ENCODE assay signal across 10 mouse cellular contexts in the genomic region with DNA sequence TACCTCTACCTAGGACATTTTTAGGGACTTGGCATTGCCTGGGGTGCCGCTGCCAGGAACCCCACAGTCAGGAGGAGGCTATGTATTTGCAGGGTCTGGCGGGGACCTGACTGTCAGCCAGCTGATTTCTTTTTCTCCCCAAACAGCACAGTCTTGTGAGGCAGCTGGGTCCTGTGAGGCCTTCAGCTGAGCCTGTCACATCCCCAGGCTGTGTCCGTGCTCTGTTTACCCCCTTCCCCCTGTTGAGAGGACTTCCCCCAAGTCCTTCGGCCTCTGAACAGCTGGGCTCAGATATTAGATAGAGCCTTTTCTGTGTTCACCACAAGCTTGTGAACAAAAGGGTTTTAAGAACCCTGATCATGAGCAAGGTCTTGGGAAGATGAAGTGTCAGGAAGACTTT. TPM values are rescaled to one million over a fixed set of nuclear protein-coding genes. Genes with fewer than 3 reads are reported as not detected.
A peak's percentile ranks its signal among the peaks of the same experiment; 100 is the strongest.
DNase-seq lines count a peak whose midpoint lies in the region; ATAC-seq and TF ChIP-seq lines count a peak whose summit lies in the region.
"Had no signal": no experiment of that assay in that cellular context is flagged by ENCODE, and none has a peak within 500 bp of the region (broad histone marks: within the 10 kb centered on the region; RNA-seq: fewer than 3 reads in every experiment).

No protein-coding gene starts in this region.

- ATAC-seq in intestine, embryonic 14.5 days (replicated peaks; ENCODE audit: low FRiP score, low TSS enrichment, low read depth): no peak; the same call in 1 of the 2 replicates
- ATAC-seq in intestine, postnatal 0 days: no peak
- peak; percentile 90 for ATAC-seq in lung, embryonic 16.5 days (ENCODE audit: low read depth)

- no peaks in the 10 kb centered on the region for H3K27me3 ChIP-seq in cerebellum, adult 2 months (ENCODE audit: control insufficient read depth, insufficient read depth, low read length)
- H3K27me3 ChIP-seq in intestine, embryonic 14.5 days (replicated peaks; ENCODE audit: control insufficient read depth, insufficient read depth, low read length): no peaks in the 10 kb centered on the region
- no peaks in the 10 kb centered on the region for H3K27me3 ChIP-seq in intestine, postnatal 0 days (replicated peaks; ENCODE audit: control insufficient read depth, insufficient read depth, low read length)
- no peaks in the 10 kb centered on the region for H3K27me3 ChIP-seq in lung, embryonic 16.5 days (ENCODE audit: control insufficient read depth, insufficient read depth, low read depth, low read length)
- H3K27me3 ChIP-seq in limb, embryonic 10.5 days (ENCODE audit: low read depth, poor library complexity, severe bottlenecking): 0 out of 2 replicates have a peak, but pooled peaks cover 3% of the 10 kb centered on the region

- TF ChIP-seq POLR2A in cerebellum, adult 2 months (IDR thresholded peaks at IDR 0.05; ENCODE audit: borderline replicate concordance, insufficient read depth, low read length): no peak

- no peaks in the 10 kb centered on the region for H3K4me1 ChIP-seq in cerebellum, adult 2 months (ENCODE audit: control insufficient read depth, insufficient read depth, low read length)
- H3K4me1 ChIP-seq in intestine, embryonic 14.5 days (replicated peaks; ENCODE audit: control insufficient read depth, insufficient read depth, low read length): peaks cover 6% of the 10 kb centered on the region; the same call in 1 of the 2 replicates
- no peaks in the 10 kb centered on the region for H3K4me1 ChIP-seq in intestine, postnatal 0 days (replicated peaks; ENCODE audit: control insufficient read depth, insufficient read depth, low read length)
- H3K4me1 ChIP-seq in lung, embryonic 16.5 days (replicated peaks; ENCODE audit: control insufficient read depth, insufficient read depth, low read length): no peaks in the 10 kb centered on the region
- peaks cover 25% of the 10 kb centered on the region for H3K4me1 ChIP-seq in limb, embryonic 10.5 days

- H3K9ac ChIP-seq in intestine, embryonic 14.5 days (ENCODE audit: low read length): no peak overlapping the region
- no peak overlapping the region for H3K9ac ChIP-seq in intestine, postnatal 0 days (ENCODE audit: low read depth, low read length)
- H3K9ac ChIP-seq in lung, embryonic 16.5 days (ENCODE audit: low read length): no peak overlapping the region
- H3K9ac ChIP-seq: liver, embryonic 14.5 days had no signal

- H3K27ac ChIP-seq in cerebellum, adult 2 months (ENCODE audit: insufficient read depth, low read length): no peak overlapping the region
- H3K27ac ChIP-seq in intestine, embryonic 14.5 days (ENCODE audit: low read depth): peak overlapping the region; percentile 12; the same call in 1 of the 2 replicates
- H3K27ac ChIP-seq in intestine, postnatal 0 days (ENCODE audit: low read depth, low read length): no peak overlapping the region
- H3K27ac ChIP-seq in lung, embryonic 16.5 days (ENCODE audit: low read length): peak overlapping the region; percentile 5; the same call in 1 of the 2 replicates
- H3K27ac ChIP-seq in limb, embryonic 10.5 days: peak overlapping the region; percentile 37; the same call in 1 of the 2 replicates
- H3K27ac ChIP-seq: liver, embryonic 14.5 days had no signal

- no peaks in the 10 kb centered on the region for H3K9me3 ChIP-seq in intestine, embryonic 14.5 days (ENCODE audit: control insufficient read depth, low read length)
- H3K9me3 ChIP-seq in intestine, postnatal 0 days (ENCODE audit: control insufficient read depth): no peaks in the 10 kb centered on the region
- H3K9me3 ChIP-seq in lung, embryonic 16.5 days (ENCODE audit: control insufficient read depth, low read length): no peaks in the 10 kb centered on the region
- no peaks in the 10 kb centered on the region for H3K9me3 ChIP-seq in limb, embryonic 10.5 days (replicated peaks)

- peak; percentile 25 to 47 for DNase-seq in cerebellum, postnatal 10 days
- no peak for DNase-seq in cerebellum, adult 2 months
- no peak for DNase-seq in intestine, embryonic 14.5 days (ENCODE audit: low spot score)
- no peak for DNase-seq in lung, adult 18-20 months
- no peak for DNase-seq in limb, embryonic 10.5 days (ENCODE audit: low spot score)
- no peak for DNase-seq in right cerebral cortex, postnatal 25 days
- DNase-seq: layer of hippocampus, adult 9-11 months had no signal

- H3K4me3 ChIP-seq in cerebellum, adult 2 months (replicated peaks; ENCODE audit: insufficient read depth, low read depth, low read length): no peak overlapping the region
- H3K4me3 ChIP-seq in intestine, embryonic 14.5 days (ENCODE audit: low read depth, low read length): no peak overlapping the region
- no peak overlapping the region for H3K4me3 ChIP-seq in intestine, postnatal 0 days (ENCODE audit: low read depth, low read length)
- no peak overlapping the region for H3K4me3 ChIP-seq in lung, embryonic 16.5 days (ENCODE audit: low read length)
- H3K4me3 ChIP-seq in limb, embryonic 10.5 days: no peak overlapping the region

- WGBS in cerebellum, adult 2 months: 28% methylated on average over 4 of the region's 4 CpGs
- 33% methylated on average over 4 of the region's 4 CpGs for WGBS in intestine, embryonic 14.5 days
- 71% methylated on average over 4 of the region's 4 CpGs for WGBS in intestine, postnatal 0 days
- WGBS in lung, embryonic 16.5 days: 29% methylated on average over 4 of the region's 4 CpGs
- WGBS in limb, embryonic 10.5 days: 41% methylated on average over 4 of the region's 4 CpGs

- no peak overlapping the region for H3K4me2 ChIP-seq in intestine, embryonic 14.5 days (ENCODE audit: low read length)
- H3K4me2 ChIP-seq in intestine, postnatal 0 days (replicated peaks; ENCODE audit: low read depth): no peak overlapping the region
- no peak overlapping the region for H3K4me2 ChIP-seq in lung, embryonic 16.5 days (ENCODE audit: low read depth, low read length)

- TF ChIP-seq CTCF in cerebellum, adult 2 months (IDR thresholded peaks at IDR 0.05; ENCODE audit: borderline replicate concordance, insufficient read depth, low read depth, low read length): no peak
- no peak for TF ChIP-seq CTCF in intestine, postnatal 0 days (IDR thresholded peaks at IDR 0.05; ENCODE audit: low read depth)

- no peaks in the 10 kb centered on the region for H3K36me3 ChIP-seq in intestine, embryonic 14.5 days (ENCODE audit: control insufficient read depth, insufficient read depth, low read length)
- H3K36me3 ChIP-seq in intestine, postnatal 0 days (ENCODE audit: control insufficient read depth, insufficient read depth): no peaks in the 10 kb centered on the region
- no peaks in the 10 kb centered on the region for H3K36me3 ChIP-seq in lung, embryonic 16.5 days (ENCODE audit: control insufficient read depth, insufficient read depth, low read length)
- H3K36me3 ChIP-seq in limb, embryonic 10.5 days: no peaks in the 10 kb centered on the region

RNA-seq across cellular contexts. Expression of gene Ccnd2, which starts 25.4 kb away (rescaled TPM):
- 4.1 and 5.4 TPM in 2 replicates for polyA plus RNA-seq in cerebellum, adult 2 months (2012; rRNA removed)
- polyA plus RNA-seq in intestine, embryonic 14.5 days (2014; fragmentation: Nextera tagmentation; extraction: Ambion mirVana): 1,100 and 1,123 TPM in 2 replicates
- polyA plus RNA-seq in intestine, postnatal 0 days (2015; fragmentation: Nextera tagmentation; extraction: Ambion mirVana): 357 and 374 TPM in 2 replicates
- polyA plus RNA-seq in lung, embryonic 16.5 days (2015; fragmentation: Nextera tagmentation; extraction: Ambion mirVana): 458 and 500 TPM in 2 replicates
- polyA plus RNA-seq in limb, embryonic 10.5 days (2016; fragmentation: Nextera tagmentation; extraction: Ambion mirVana): 609 and 799 TPM in 2 replicates

Comparison
In these comparisons a context has a peak if more than half of its experiments do, and no peak if none do; other contexts are left out.
1. DNase-seq: peak in cerebellum, postnatal 10 days (2 of 2); none in cerebellum, adult 2 months (0 of 2), intestine, embryonic 14.5 days (single experiment), lung, adult 18-20 months (0 of 2), limb, embryonic 10.5 days (single experiment) and right cerebral cortex, postnatal 25 days (single experiment).
2. H3K27ac ChIP-seq: peak in intestine, embryonic 14.5 days (single experiment), lung, embryonic 16.5 days (single experiment) and limb, embryonic 10.5 days (single experiment); none in cerebellum, adult 2 months (single experiment) and intestine, postnatal 0 days (single experiment).
3. RNA of gene Ccnd2, which starts 25.4 kb away (polyA plus RNA-seq): 1,100 to 1,123 TPM in intestine, embryonic 14.5 days, 609 to 799 TPM in limb, embryonic 10.5 days, 458 to 500 TPM in lung, embryonic 16.5 days and 357 to 374 TPM in intestine, postnatal 0 days; 4.1 to 5.4 TPM in cerebellum, adult 2 months; every median in the first group is over 10 times any median in the second.